Mouse (Mus musculus) hindlimb bud, embryonic 11.5 days (tissue): ENCODE measurements around the gene Gtf2e1.

Experiments used
- DNase-seq: peaks from one replicate; pipeline ENCODE4 v3.0.0-alpha.2; 2012; ENCODE audit warnings: low read depth, low spot score; ENCODE audit errors: extremely low spot score

Gene Gtf2e1

GRCm38 (mm10) chr16:37486826-37487612 is 52.6 kb downstream of the Gtf2e1 start:
- DNase-seq = no peak

GRCm38 (mm10) chr16:37478311-37479291 is 61.0 kb downstream of the Gtf2e1 start:
- DNase-seq = no peak

DNA sequence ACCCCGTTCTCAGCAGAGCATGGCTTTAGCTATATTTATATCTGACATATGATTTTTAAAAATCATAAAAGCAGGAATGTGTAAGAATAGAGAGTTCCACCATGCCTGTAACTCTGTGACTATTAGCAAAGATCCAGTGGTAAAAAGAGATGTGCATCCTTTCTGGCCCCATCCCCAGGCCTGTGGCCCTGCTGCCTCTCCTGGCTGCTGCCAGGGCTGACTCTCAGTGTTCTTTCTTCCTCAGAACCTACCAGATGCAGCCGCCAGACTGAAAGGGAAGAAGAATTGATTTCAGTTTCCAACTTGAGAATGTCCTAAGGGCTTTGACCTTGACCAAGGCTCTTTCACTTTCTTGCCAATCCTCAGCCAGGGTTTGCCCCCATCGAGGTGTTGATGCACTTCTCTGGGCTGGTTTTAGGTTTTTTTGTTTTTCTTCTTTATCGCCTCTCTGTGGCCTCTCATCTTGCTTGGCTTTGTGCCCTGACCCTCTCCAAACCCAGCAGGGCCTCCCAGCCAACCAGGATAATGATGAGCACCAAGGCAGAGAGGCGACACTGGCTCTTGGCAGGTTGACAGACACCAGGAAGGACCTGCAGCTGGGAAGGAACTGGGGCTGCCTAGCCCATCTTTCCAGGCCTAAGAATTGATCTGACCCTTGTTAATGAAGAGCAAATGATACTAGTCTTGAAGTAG is 66.8 kb downstream of the Gtf2e1 start:
- no peak for DNase-seq

- no peak for DNase-seq
These were observed 70.0 kb downstream of the Gtf2e1 start for GRCm38 (mm10) chr16:37469595-37469994.

GRCm38 (mm10) chr16:37463981-37464380 is 75.6 kb downstream of the Gtf2e1 start:
- DNase-seq = no peak

- no peak for DNase-seq
These were observed 76.7 kb downstream of the Gtf2e1 start for GRCm38 (mm10) chr16:37462886-37463285.

GRCm38 (mm10) chr16:37461601-37462000 is 78.0 kb downstream of the Gtf2e1 start:
- no peak for DNase-seq
